Mouse (Mus musculus): ENCODE results near the gene Rassf9. TPM values are rescaled to one million over a fixed set of nuclear protein-coding genes. Genes with fewer than 3 reads are reported as not detected.
A peak's percentile ranks its signal among the peaks of the same experiment; 100 is the strongest.

Rassf9 gene
- polyA plus RNA-seq, 1 experiment, result 2.4 TPM

GRCm38 (mm10) chr10:102594306-102594705 lies 82.3 kb downstream of the Rassf9 start:
- TF ChIP-seq POLR2A (IDR thresholded peaks at IDR 0.05; ENCODE audit: borderline replicate concordance, extremely low read depth, insufficient read depth, insufficient read length, poor library complexity, severe bottlenecking), result no peak
- no peak for TF ChIP-seq CTCF (IDR thresholded peaks at IDR 0.05; ENCODE audit: borderline replicate concordance, extremely low read depth, insufficient read depth, insufficient read length)
- DNase-seq (ENCODE audit: low read depth), result peak; percentile 74

Other genes starting within 250 kb of the Rassf9 start
- gene Nts, start 21.7 kb upstream of the Rassf9 start, polyA plus RNA-seq (2012; rRNA removed), result 9.1 and 10.2 TPM in 2 replicates